Mouse (Mus musculus) right cerebral cortex, postnatal 36 days (tissue): ENCODE measurements around the gene Prrc2b.

Source experiments
- DNase-seq, 2 experiments: peaks; one replicate each; pipeline ENCODE4 v3.0.0; 2022; ENCODE audit warnings: low spot score in 2 of 2, mixed read lengths in 1 of 2

Gene Prrc2b

GRCm38 (mm10) chr2:32182676-32183296 lies 31.9 kb downstream of the Prrc2b start:
- DNase-seq, result peak in 1 of 2 experiments; percentile 69

DNA sequence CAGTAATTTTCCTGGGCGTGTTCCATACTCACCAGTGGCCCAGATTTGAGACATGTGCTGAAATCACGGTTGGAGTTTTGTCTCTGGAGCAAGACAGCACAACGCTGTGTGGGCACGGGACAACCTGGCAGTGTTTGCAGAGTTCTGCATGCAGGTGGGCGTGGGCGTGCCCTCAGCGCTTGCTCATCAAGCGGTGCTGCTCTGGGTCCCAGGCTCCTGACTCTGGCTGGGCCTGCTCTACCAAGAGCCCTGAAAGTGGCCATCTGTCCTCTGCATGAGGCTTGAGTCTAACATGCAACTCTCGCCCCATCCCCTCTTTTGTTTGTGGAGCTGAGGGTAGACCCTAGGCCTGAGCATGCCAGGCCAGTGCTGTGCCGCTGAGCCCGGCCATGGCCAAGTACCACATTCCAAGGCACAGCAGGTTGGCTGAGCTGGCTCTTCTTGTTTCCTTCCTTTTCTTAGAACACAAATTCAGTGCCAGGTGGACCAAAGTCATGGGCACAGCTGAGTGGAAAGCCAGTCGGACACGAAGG lies 36.2 kb downstream of the Prrc2b start:
- DNase-seq, result peak; percentile 82 to 89

DNA sequence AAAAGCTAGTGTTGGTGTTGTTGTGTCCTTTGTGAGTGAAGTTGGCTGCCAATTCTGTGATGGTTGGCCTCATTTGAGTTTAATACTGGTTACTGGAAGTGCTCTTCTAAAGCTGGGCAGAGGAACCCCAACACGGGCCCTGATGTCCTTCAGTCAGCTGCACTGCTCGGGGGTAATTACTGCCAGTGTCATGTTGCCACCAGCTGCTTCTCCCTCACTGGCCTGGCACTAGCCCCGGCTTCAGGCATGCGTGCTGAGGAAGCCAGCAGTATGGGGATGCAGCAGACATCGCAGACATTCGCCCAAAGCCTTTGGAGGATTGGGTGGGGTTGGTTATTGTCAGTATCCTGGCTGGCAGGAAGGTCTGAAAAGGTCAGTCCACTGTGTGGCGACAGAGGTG lies 36.8 kb downstream of the Prrc2b start:
- DNase-seq, result no peak

DNA sequence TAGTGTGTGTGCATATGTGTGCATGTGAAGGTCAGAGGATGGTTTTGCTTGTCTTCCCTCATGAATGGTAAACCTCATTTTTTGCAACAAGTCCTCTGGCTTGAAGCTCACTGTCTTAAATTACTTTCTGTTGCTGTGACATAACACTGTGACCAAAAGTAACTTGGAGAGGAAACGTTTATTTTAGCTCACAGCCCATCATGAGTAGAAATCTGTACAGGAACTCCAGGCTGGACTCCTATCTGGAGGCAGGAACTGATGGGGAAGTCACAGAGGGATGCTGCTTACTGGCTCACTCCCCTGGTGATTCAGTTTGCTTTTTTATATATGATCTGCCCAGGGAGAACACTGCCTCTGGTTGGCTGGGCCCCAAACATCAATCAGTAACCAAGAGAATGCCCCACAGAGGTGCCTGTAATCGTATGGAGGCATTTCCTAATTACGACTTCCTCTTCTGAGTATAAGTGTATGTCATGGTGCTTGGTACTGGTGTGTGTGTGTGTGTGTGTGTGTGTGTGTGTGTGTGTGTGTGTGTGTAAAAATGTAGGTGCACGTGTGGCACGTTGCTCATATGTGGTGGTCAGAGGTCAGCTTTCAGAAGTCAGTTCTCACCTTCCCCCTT lies 38.3 kb downstream of the Prrc2b start:
- no peak for DNase-seq

DNA sequence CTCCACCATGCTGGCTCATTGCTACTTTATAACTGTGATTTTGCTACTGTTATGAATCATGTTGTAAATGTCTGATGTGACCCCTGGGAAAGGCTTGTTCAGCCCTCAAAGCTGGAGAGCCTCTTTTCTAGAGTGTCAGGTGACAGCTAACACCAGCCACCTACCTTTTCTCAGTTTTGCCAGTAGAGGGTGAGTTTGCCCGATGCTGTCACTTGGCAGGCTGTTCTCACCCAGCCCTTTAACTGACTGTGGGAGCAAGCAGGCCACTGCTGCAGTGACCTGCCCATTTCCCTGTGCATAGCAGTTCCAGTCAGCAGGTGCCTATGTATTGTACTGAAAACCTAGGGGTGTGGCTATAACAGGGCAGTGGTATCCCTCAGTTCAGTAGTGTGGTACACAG lies 39.7 kb downstream of the Prrc2b start:
- DNase-seq, result no peak

DNA sequence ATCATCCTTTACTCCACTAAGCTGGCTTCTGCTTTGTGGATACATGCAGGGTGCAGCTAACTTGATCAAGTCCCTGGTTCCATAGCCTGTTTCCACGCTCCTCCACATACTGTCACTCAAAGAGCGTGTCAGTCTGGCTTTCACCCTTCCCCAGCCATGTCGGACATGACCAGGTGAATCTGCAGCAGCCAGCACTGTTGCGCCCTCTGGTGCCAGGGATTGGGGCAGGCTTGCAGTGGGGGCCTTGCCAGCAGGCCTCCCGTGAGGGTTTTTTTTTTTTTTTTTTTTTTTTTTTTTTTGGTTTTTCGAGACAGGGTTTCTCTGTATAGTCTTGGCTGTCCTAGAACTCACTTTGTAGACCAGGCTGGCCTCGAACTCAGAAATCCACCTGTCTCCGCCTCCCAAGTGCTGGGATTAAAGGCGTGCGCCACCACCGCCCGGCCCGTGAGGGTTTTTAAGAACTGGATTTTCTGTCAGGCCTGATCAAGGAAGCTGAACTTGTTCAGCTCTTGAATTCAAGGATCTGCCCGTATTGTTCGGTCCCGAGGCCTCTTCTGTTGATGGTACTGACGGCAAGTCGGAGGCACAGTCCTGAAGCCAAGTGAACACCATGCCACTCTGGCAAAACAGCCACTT lies 41.1 kb downstream of the Prrc2b start:
- DNase-seq, result no peak

DNA sequence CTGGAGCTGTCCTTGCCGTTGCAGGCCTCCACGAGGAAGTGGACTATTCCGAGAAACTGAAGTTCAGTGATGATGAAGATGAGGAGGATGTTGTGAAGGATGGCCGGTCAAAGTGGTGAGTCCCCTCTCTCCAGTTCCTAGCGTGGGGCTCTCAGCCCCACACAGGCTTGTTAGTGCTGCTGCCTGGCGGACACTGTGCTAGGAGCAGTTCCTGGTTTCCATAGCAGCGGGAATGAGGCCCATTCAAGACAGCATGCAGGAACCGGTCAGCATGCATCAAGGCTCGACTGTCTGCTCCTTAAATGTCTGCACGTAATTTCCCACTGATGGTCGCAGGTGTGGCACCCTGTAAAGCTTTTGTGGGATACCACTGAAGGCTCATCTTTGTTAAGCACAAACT lies 48.1 kb downstream of the Prrc2b start:
- no peak for DNase-seq

- no peak for DNase-seq
These were observed 49.2 kb downstream of the Prrc2b start for GRCm38 (mm10) chr2:32200033-32200432.

- DNase-seq, result no peak
These were observed 49.8 kb downstream of the Prrc2b start for GRCm38 (mm10) chr2:32200712-32201111.

- no peak for DNase-seq
These were observed 50.6 kb downstream of the Prrc2b start for GRCm38 (mm10) chr2:32201527-32201926.

GRCm38 (mm10) chr2:32203853-32204252 lies 53.0 kb downstream of the Prrc2b start:
- no peak for DNase-seq

DNA sequence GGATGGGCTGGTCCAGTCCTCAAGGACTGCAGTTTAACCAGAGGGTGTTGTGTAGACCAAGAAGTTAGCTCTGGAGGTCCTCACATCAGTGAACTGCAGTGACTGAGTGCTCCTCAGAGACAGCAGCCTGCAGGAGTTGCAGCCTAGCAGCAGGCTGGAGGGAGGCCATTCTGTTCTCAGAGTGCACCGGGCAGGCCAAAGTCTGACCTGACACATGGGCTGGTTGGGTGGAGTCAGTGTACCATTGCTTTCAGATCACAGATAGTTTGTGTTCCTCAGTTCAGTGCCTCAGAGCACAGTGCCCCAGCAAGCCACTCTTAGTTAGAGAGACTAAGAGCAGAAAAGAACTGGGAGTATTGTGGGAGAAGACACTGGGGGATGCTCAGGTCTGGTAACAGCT lies 56.8 kb downstream of the Prrc2b start:
- DNase-seq, result no peak

- DNase-seq, result no peak
These were observed 60.8 kb downstream of the Prrc2b start for GRCm38 (mm10) chr2:32211689-32212088.

DNA sequence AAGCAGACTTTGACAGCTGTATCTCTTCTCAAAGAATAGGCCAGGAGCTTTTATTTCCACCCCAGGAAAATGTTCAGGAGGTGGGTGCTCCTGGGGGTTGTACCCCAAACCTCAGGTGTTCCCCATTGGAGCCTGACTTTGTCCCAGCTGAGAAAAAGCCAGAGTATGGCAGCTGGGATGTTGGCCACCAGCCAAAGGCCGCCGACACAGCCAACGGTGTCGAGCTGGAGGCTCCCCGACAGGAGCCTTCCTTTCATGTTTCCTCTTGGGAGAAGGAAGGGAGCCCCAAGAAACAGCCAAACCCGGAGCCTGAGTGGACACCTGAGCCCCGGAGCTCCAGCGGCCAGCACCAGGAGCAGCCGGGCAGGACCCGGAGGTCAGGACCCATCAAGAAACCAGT lies 62.1 kb downstream of the Prrc2b start:
- DNase-seq, result no peak

DNA sequence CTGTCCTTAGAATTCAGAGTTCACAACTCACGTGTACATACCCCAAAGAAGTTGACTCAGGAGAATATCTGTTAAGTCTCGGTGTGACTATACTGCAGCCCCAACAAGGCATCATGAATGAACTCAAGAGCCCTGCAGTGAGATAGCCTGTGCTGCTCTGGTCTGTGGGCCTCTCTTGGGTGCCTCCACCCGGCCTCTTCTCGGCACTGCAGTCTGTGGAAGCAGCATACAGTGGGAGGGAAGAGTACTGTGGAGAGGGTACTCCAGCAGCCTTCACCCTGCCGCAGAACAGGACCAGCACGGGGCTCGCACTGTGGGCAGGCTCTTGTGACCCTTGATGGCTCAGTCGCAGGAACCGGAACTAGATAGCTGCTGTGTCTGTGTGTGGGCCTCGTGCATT lies 64.7 kb downstream of the Prrc2b start:
- no peak for DNase-seq

DNA sequence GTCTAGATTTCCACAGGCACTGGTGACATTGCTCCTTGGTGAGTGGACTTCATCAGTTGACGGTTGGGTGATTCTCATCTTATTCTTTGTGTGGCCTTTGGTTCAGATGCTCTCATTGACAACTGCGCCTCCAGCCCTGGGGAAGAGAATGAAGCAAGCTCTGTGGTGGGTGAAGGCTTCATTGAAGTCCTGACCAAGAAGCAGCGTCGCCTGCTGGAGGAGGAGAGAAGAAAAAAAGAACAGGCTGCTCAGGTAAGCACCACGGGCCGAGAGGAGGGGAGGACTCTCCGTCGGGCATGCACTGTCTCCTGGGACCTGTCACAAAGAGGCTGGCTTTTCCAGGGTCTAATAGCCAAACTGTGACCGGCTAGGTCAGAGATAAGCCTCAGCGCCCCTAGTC lies 65.6 kb downstream of the Prrc2b start:
- DNase-seq, result no peak

GRCm38 (mm10) chr2:32217656-32218055 lies 66.8 kb downstream of the Prrc2b start:
- DNase-seq, result no peak

- DNase-seq, result no peak
These were observed 67.2 kb downstream of the Prrc2b start for GRCm38 (mm10) chr2:32218113-32218512.

DNA sequence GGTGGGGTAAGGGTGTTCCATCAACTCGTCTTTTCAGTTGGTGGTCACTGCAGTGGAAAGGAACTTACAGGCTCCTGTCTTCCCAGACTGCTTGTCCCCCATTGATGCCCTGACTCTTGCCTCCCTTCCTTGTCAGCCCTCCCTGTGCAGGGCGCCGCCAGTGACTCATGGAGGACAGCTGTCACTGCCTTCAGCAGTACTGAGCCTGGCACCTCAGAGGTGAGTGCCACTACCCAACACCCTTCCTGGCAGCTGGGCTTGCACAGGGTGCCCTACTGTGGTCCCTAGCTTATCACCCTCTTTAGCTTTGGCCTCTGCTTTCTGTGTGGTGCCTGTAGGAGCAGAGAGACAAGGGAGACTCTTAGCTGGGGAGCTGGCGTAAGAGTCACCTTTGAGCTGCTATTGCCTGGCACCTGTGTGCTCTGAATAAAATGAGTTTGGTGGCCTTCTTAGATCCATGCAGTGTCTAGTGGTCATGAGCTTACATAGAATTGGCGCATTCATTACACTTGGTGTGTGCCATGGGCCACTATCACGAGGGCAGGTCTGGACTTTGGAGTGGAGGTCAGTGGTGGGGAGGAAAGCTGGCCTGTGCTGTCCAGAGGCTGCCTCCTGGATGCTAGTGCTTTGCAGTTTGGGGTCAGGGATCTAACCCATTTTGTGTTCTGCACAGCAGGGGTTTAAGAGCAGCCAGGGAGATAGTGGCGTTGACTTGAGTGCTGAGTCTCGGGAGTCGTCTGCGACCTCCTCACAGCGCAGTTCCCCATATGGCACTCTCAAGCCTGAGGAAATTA lies 67.9 kb downstream of the Prrc2b start:
- no peak for DNase-seq

- no peak for DNase-seq
These were observed 68.6 kb downstream of the Prrc2b start for GRCm38 (mm10) chr2:32219501-32219900.

DNA sequence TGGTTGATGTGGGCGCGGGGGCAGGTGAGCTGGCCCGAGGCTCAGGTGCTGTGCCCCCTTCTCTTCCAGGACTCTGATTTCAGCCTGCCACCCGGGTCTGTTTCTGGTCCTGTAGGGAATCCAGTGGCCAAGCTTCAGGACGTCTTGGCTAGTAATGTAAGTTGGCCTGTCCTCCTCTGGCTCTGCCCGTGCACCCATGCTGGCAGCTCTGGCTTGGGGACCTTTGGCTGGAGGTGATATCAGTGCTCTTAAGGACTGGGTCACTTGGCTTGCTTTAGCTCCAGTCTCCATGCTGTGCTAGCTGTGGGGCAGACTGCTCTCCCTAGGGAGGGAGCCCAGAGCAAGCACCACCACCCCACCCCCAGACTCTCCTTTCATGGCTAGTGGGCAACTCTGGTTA lies 69.1 kb downstream of the Prrc2b start:
- DNase-seq, result no peak

DNA sequence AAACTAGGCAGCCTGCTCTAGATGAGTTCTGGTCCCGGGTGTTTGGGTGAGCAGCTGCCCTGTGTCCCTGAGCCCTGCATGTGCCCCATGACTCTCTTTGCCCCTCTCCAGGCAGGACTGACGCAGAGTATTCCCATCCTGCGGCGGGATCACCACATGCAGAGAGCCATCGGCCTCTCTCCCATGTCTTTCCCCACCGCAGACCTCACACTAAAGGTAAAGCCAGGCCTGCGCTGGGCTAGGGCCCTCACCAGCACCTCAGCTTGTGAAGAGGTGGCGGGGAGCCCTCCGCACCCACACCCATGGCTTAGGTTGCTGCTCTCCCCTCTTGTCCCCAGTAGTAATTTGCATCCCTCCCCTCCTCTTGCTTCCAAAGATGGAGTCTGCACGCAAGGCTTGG lies 70.1 kb downstream of the Prrc2b start:
- no peak for DNase-seq
